Mouse (Mus musculus): Measurements from ENCODE around the gene Ndufaf3. TPM values are rescaled to one million over a fixed set of nuclear protein-coding genes. Genes with fewer than 3 reads are reported as not detected.

Ndufaf3 gene
- polyA plus RNA-seq, 1 experiment = 63.0 TPM

GRCm38 (mm10) chr9:108570207-108570896, 3.1 kb upstream of the Ndufaf3 start:
- Histone ChIP-seq H3K4me1 (ENCODE audit: control insufficient read depth, insufficient read depth, low read length) (peaks cover 8% of the 10 kb centered on the region), H3K27me3 (ENCODE audit: control insufficient read depth, insufficient read depth, low read length) (no peaks in the 10 kb centered on the region), H3K27ac (ENCODE audit: insufficient read depth, low read length) (no peak overlapping the region), H3K4me3 (replicated peaks; ENCODE audit: insufficient read depth, low read depth, low read length) (peak overlapping the region; percentile 66)
- DNase-seq = peak; percentile 69 to 74
- peak; percentile 67 for TF ChIP-seq CTCF (IDR thresholded peaks at IDR 0.05; ENCODE audit: borderline replicate concordance, insufficient read depth, low read depth, low read length)
- no peak for TF ChIP-seq POLR2A (IDR thresholded peaks at IDR 0.05; ENCODE audit: borderline replicate concordance, insufficient read depth, low read length)
- WGBS = 1% methylated on average over 40 of the region's 40 CpGs

GRCm38 (mm10) chr9:108569381-108570206, 2.4 kb upstream of the Ndufaf3 start, which contains the start of gene Dalrd3:
Dalrd3 (plus strand) TSS chr9:108569886.
- peaks cover 8% of the 10 kb centered on the region for H3K4me1 ChIP-seq (ENCODE audit: control insufficient read depth, insufficient read depth, low read length)
- 5% methylated on average over 42 of the region's 42 CpGs for WGBS
- no peak within 1 kb of the TSS for H3K27ac ChIP-seq (ENCODE audit: insufficient read depth, low read length)
- peak; percentile 88 to 94 for DNase-seq
- TF ChIP-seq POLR2A (IDR thresholded peaks at IDR 0.05; ENCODE audit: borderline replicate concordance, insufficient read depth, low read length) (peak; percentile 33; the same call in 1 of the 2 replicates), CTCF (IDR thresholded peaks at IDR 0.05; ENCODE audit: borderline replicate concordance, insufficient read depth, low read depth, low read length) (no peak)
- H3K27me3 ChIP-seq (ENCODE audit: control insufficient read depth, insufficient read depth, low read length) = no peaks in the 10 kb centered on the region
- peak within 1 kb of the TSS; percentile 66 for H3K4me3 ChIP-seq (replicated peaks; ENCODE audit: insufficient read depth, low read depth, low read length)

GRCm38 (mm10) chr9:108568511-108568921, 1.3 kb upstream of the Ndufaf3 start:
- Histone ChIP-seq H3K4me1 (ENCODE audit: control insufficient read depth, insufficient read depth, low read length) (peaks cover 8% of the 10 kb centered on the region), H3K4me3 (replicated peaks; ENCODE audit: insufficient read depth, low read depth, low read length) (no peak overlapping the region), H3K27ac (ENCODE audit: insufficient read depth, low read length) (no peak overlapping the region), H3K27me3 (ENCODE audit: control insufficient read depth, insufficient read depth, low read length) (no peaks in the 10 kb centered on the region)
- TF ChIP-seq POLR2A (IDR thresholded peaks at IDR 0.05; ENCODE audit: borderline replicate concordance, insufficient read depth, low read length) (no peak), CTCF (IDR thresholded peaks at IDR 0.05; ENCODE audit: borderline replicate concordance, insufficient read depth, low read depth, low read length) (no peak)
- DNase-seq = no peak
- 81% methylated on average over 17 of the region's 17 CpGs for WGBS

GRCm38 (mm10) chr9:108567931-108568419, 741 bp upstream of the Ndufaf3 start:
- H3K27me3 ChIP-seq (ENCODE audit: control insufficient read depth, insufficient read depth, low read length) = no peaks in the 10 kb centered on the region
- H3K4me1 ChIP-seq (ENCODE audit: control insufficient read depth, insufficient read depth, low read length) = peaks cover 8% of the 10 kb centered on the region
- no peak for TF ChIP-seq CTCF (IDR thresholded peaks at IDR 0.05; ENCODE audit: borderline replicate concordance, insufficient read depth, low read depth, low read length)
- TF ChIP-seq POLR2A (IDR thresholded peaks at IDR 0.05; ENCODE audit: borderline replicate concordance, insufficient read depth, low read length) = no peak
- H3K4me3 ChIP-seq (replicated peaks; ENCODE audit: insufficient read depth, low read depth, low read length) = peak overlapping the region; percentile 92
- peak overlapping the region; percentile 57; the same call in 1 of the 2 replicates for H3K27ac ChIP-seq (ENCODE audit: insufficient read depth, low read length)
- no peak for DNase-seq
- WGBS = 14% methylated on average over 18 of the region's 18 CpGs

- no peak for DNase-seq
- no peak for TF ChIP-seq CTCF (IDR thresholded peaks at IDR 0.05; ENCODE audit: borderline replicate concordance, insufficient read depth, low read depth, low read length)
- no peak for TF ChIP-seq POLR2A (IDR thresholded peaks at IDR 0.05; ENCODE audit: borderline replicate concordance, insufficient read depth, low read length)
These were observed 1.1 kb downstream of the Ndufaf3 start for GRCm38 (mm10) chr9:108565881-108566814.

GRCm38 (mm10) chr9:108564131-108564530, 3.1 kb downstream of the Ndufaf3 start:
- TF ChIP-seq CTCF (IDR thresholded peaks at IDR 0.05; ENCODE audit: borderline replicate concordance, insufficient read depth, low read depth, low read length) (no peak), POLR2A (IDR thresholded peaks at IDR 0.05; ENCODE audit: borderline replicate concordance, insufficient read depth, low read length) (no peak)
- no peak overlapping the region for H3K27ac ChIP-seq (ENCODE audit: insufficient read depth, low read length)
- H3K27me3 ChIP-seq (ENCODE audit: control insufficient read depth, insufficient read depth, low read length) = no peaks in the 10 kb centered on the region
- 79% methylated on average over 7 of the region's 7 CpGs for WGBS
- DNase-seq = no peak
- H3K4me3 ChIP-seq (replicated peaks; ENCODE audit: insufficient read depth, low read depth, low read length) = no peak overlapping the region
- H3K4me1 ChIP-seq (ENCODE audit: control insufficient read depth, insufficient read depth, low read length) = peaks cover 10% of the 10 kb centered on the region

More at GRCm38 (mm10) chr9:108565881-108566814, 1.1 kb downstream of the Ndufaf3 start:
- Histone ChIP-seq H3K4me3 (replicated peaks; ENCODE audit: insufficient read depth, low read depth, low read length) (peak overlapping the region; percentile 92), H3K4me1 (ENCODE audit: control insufficient read depth, insufficient read depth, low read length) (peaks cover 10% of the 10 kb centered on the region), H3K27ac (ENCODE audit: insufficient read depth, low read length) (peak overlapping the region; percentile 34), H3K27me3 (ENCODE audit: control insufficient read depth, insufficient read depth, low read length) (no peaks in the 10 kb centered on the region)
- WGBS = 10% methylated on average over 35 of the region's 35 CpGs

GRCm38 (mm10) chr9:108563671-108564070, 3.6 kb downstream of the Ndufaf3 start:
- no peak for DNase-seq
- H3K4me3 ChIP-seq (replicated peaks; ENCODE audit: insufficient read depth, low read depth, low read length) = no peak overlapping the region
- H3K27me3 ChIP-seq (ENCODE audit: control insufficient read depth, insufficient read depth, low read length) = no peaks in the 10 kb centered on the region
- peaks cover 10% of the 10 kb centered on the region for H3K4me1 ChIP-seq (ENCODE audit: control insufficient read depth, insufficient read depth, low read length)
- 85% methylated on average over 8 of the region's 8 CpGs for WGBS
- TF ChIP-seq CTCF (IDR thresholded peaks at IDR 0.05; ENCODE audit: borderline replicate concordance, insufficient read depth, low read depth, low read length) (no peak), POLR2A (IDR thresholded peaks at IDR 0.05; ENCODE audit: borderline replicate concordance, insufficient read depth, low read length) (no peak)
- no peak overlapping the region for H3K27ac ChIP-seq (ENCODE audit: insufficient read depth, low read length)

All from cerebellum, adult 2 months (tissue).